Mouse (Mus musculus) neural tube, embryonic 13.5 days (tissue): ENCODE measurements around the gene Igsf8. TPM values are rescaled to one million over a fixed set of nuclear protein-coding genes. Genes with fewer than 3 reads are reported as not detected.
A peak's percentile ranks its signal among the peaks of the same experiment; 100 is the strongest.
"Not testable (repeated sequence)": the region's sequence is repeated elsewhere in the genome, so short reads cannot be mapped to it uniquely, and the experiment has no call there.

Experiments used
- ATAC-seq: fragments of 200-750 bp; cut with Nextera tagmentation; 2 replicates; pipeline ENCODE4 v1.8.0; 2017; ENCODE audit warnings: low read depth, mild to moderate bottlenecking, moderate TSS enrichment, moderate library complexity
- H3K27ac ChIP-seq: fragments of 300-500 bp; sonication (generic); replicated peaks from 2 replicates; pipeline ENCODE4 v1.5.1; 2015; ENCODE audit warnings: moderate library complexity, mild to moderate bottlenecking, inconsistent platforms
- H3K27me3 ChIP-seq: fragments of 300-500 bp; sonication (generic); 2 replicates; pipeline ENCODE4 v1.6.1; 2015; ENCODE audit warnings: mild to moderate bottlenecking, inconsistent platforms
- H3K36me3 ChIP-seq: fragments of 300-500 bp; sonication (generic); 2 replicates; pipeline ENCODE4 v1.6.1; 2015; ENCODE audit warnings: mild to moderate bottlenecking, inconsistent platforms
- H3K4me1 ChIP-seq: fragments of 300-500 bp; sonication (generic); replicated peaks from 2 replicates; pipeline ENCODE4 v1.6.1; 2015; ENCODE audit warnings: inconsistent platforms
- H3K4me2 ChIP-seq: fragments of 300-500 bp; sonication (generic); 2 replicates; pipeline ENCODE4 v1.6.1; 2015; ENCODE audit warnings: inconsistent platforms, mild to moderate bottlenecking, moderate library complexity
- H3K4me3 ChIP-seq: fragments of 300-500 bp; sonication (generic); 2 replicates; pipeline ENCODE4 v1.5.1; 2015; ENCODE audit warnings: mild to moderate bottlenecking, inconsistent platforms
- H3K9ac ChIP-seq: fragments of 300-500 bp; sonication (generic); 2 replicates; pipeline ENCODE4 v1.6.1; 2015; ENCODE audit warnings: moderate library complexity, mild to moderate bottlenecking, inconsistent platforms
- H3K9me3 ChIP-seq: fragments of 300-500 bp; sonication (generic); 2 replicates; pipeline ENCODE4 v1.6.1; 2016; ENCODE audit warnings: inconsistent platforms
- WGBS: fragments of 180-500 bp; shearing (Covaris S2); methylation state at CpG from one replicate; pipeline ENCODE4 v1.1.7; 2015; 5-methylcytosine and 5-hydroxymethylcytosine counted together
- polyA plus RNA-seq: library from polyadenylated mRNA; unstranded; fragments of >200 nt; fragmentation: Nextera tagmentation; extraction: Ambion mirVana; gene quantifications from 2 replicates; pipeline ENCODE4 v1.2.1, GENCODE M21; 2015

The Igsf8 gene
- polyA plus RNA-seq, 1 experiment from 2014 or later = 116 TPM

DNA sequence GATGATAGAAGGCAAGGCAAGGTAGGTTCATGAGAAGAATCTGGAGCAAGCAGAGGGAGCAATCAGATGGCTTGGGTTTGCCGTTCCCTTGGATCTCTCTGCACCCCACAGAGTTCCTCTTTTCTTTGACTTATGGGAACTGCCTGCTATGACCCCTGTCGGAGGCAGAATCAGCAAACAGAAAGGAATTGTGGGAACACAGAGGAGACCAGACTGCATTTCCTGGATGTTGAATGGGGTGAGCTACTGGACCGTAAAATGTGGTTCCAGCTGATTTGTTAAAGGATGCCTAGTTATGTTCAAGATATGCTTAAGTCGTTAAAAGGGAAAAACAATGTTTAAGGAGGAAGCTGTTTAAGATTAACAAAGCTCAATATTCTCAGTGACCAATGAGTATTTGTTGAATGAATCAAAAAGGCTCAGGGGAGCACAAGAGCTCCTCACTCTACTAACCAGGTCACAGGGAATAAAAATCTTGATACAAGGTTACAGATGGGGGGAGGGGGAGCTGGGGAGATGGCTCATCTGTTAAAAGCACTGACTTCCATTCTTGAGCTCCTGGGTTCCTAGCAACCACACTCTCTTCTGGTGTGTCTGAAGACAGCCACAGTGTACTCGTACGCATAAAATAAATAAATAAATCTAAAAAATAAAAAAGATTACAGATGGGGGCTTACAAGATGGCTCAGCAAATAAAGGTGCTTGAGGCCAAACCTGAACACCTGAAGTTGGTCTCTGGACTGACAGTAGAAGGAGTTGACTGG lies 20.3 kb upstream of the Igsf8 start:
- no peaks in the 10 kb centered on the region for H3K9me3 ChIP-seq
- H3K4me1 ChIP-seq = peaks cover 18% of the 10 kb centered on the region
- no peak overlapping the region for H3K9ac ChIP-seq
- H3K4me2 ChIP-seq = no peak overlapping the region
- H3K27me3 ChIP-seq = peaks cover 13% of the 10 kb centered on the region
- no peak for ATAC-seq
- H3K36me3 ChIP-seq = no peaks in the 10 kb centered on the region
- no peak overlapping the region for H3K27ac ChIP-seq
- WGBS = 21% methylated on average over 6 of the region's 6 CpGs
- H3K4me3 ChIP-seq = no peak overlapping the region

DNA sequence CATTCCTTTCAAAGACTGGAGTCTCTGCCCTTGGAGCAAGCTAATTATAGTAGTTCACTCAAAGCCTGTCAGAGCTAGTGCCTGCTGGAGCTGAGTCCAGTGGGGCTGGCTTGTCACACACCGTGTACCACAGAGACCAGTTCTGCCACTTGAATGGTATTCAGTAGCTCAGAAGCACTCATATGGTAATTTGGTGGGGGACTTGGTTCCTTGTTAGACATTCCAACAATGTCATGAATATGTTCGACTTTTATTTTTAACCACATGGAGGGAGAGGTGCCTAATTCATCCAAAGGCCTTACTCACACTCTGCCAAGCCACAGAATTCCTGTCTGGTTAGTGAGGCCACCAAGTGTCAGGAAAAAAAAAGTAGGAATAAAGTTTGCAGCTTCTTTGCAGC lies 19.0 kb upstream of the Igsf8 start:
- no peaks in the 10 kb centered on the region for H3K36me3 ChIP-seq
- peak; percentile 21; the same call in 1 of the 2 replicates for ATAC-seq
- WGBS = 30% methylated on average over 2 of the region's 2 CpGs
- H3K9ac ChIP-seq = no peak overlapping the region
- no peak overlapping the region for H3K4me3 ChIP-seq
- no peak overlapping the region for H3K27ac ChIP-seq
- peaks cover 16% of the 10 kb centered on the region for H3K27me3 ChIP-seq
- peaks cover 18% of the 10 kb centered on the region for H3K4me1 ChIP-seq
- no peak overlapping the region for H3K4me2 ChIP-seq
- no peaks in the 10 kb centered on the region for H3K9me3 ChIP-seq

DNA sequence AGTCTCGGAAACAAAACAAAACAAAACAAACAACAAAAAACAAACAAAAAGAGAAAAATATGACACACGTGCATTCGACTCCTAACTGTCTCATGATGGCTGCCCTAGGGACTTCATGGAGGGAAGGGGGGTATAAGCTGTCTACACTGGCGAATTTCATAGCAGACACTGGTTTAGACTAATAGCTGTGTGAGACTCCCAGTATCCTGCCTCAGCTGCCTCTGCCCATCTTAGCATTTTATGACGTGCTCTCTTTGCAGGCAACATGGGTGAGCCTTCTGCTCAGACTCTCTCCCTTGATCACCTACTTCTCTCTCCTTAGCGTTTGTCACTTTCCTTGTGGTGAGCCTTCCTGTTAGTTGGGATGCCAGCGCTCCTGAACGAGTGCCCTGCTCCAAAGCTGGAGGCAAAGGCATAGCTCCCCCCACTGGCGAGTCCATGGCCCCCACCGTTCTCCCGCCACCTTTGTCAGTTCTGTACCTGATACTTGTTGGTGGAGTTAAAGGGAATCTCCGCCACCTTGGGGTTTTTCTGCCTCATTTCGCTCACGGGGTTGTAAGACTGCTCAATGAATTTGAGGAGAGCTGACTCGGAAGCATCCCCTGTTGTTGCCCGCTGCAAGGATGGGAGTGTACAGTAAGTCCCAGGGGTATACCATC lies 17.8 kb upstream of the Igsf8 start:
- Histone ChIP-seq H3K4me3 (no peak overlapping the region), H3K27ac (no peak overlapping the region), H3K27me3 (peaks cover 16% of the 10 kb centered on the region), H3K4me2 (peak overlapping the region; percentile 15; the same call in 1 of the 2 replicates), H3K9ac (no peak overlapping the region), H3K36me3 (no peaks in the 10 kb centered on the region), H3K9me3 (no peaks in the 10 kb centered on the region), H3K4me1 (peaks cover 18% of the 10 kb centered on the region)
- WGBS = 32% methylated on average over 16 of the region's 16 CpGs
- ATAC-seq = no peak

DNA sequence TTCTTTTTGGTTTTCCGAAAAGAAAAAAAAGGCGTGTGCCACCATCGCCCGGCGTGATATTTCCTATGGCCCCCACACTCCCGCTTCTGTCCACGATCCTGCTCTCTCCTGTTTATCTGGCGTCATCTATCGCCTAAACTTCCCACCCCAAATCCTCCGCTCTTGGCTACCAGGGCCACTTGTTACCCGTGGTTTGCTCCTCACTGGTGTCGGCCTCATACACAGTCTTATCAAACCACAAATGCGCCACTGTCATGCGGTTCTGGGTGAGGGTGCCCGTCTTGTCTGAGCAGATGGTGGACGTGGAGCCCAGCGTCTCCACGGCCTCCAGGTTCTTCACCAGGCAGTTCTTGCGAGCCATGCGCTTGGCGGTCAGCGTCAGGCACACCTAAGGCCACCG lies 16.8 kb upstream of the Igsf8 start:
- not testable (repeated sequence) for H3K9me3 ChIP-seq, H3K36me3 ChIP-seq, H3K9ac ChIP-seq, H3K27ac ChIP-seq, ATAC-seq, H3K4me3 ChIP-seq
- Histone ChIP-seq H3K4me1 (peaks cover 18% of the 10 kb centered on the region), H3K27me3 (peaks cover 16% of the 10 kb centered on the region), H3K4me2 (peak overlapping the region; percentile 15; the same call in 1 of the 2 replicates)
- 43% methylated on average over 23 of the region's 23 CpGs for WGBS

DNA sequence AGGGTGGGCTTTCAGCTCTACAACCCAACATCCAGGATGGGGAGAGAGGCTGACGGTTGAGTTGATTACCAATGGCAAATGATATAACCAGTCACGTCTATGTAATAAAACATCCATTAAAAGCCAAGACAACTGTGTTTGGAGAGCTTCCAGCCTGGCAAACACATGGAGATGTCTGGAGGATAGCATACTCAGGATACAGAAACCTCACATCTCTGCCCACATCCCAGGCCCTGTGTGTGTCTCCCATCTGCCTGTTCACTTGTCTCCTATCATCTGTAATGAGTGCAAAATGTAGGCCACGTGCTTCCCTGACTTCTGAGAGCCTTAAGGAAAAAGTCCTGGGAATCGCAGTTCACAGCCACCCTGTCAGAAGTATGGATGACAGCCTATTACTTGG lies 14.2 kb upstream of the Igsf8 start:
- ATAC-seq = 0 out of 2 replicates have a peak, but pooled peaks have one; percentile 28
- Histone ChIP-seq H3K27ac (no peak overlapping the region), H3K9ac (no peak overlapping the region), H3K4me2 (no peak overlapping the region), H3K27me3 (peaks cover 16% of the 10 kb centered on the region), H3K36me3 (no peaks in the 10 kb centered on the region), H3K4me3 (no peak overlapping the region), H3K4me1 (peaks cover 8% of the 10 kb centered on the region), H3K9me3 (no peaks in the 10 kb centered on the region)
- 73% methylated on average over 4 of the region's 4 CpGs for WGBS

DNA sequence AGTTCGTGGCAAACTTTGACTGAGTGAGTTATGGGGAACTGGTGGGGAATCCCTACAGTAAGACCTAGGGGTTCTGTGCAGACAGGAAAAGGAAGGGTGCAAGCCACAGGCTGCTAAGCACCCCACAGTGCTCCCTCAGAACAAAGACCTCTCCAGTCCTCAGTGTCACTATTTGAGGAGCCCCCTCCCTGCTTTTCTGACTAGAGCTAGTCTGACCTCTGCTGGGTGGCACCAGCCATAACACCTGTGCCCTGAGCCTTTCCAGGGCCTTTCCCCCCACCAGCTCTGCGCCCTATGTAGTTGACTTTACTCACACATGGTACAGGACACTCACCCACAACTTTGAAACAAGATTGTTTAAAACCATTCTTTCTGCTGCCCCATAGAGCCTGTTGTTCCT lies 13.8 kb upstream of the Igsf8 start:
- 41% methylated on average over 2 of the region's 2 CpGs for WGBS

DNA sequence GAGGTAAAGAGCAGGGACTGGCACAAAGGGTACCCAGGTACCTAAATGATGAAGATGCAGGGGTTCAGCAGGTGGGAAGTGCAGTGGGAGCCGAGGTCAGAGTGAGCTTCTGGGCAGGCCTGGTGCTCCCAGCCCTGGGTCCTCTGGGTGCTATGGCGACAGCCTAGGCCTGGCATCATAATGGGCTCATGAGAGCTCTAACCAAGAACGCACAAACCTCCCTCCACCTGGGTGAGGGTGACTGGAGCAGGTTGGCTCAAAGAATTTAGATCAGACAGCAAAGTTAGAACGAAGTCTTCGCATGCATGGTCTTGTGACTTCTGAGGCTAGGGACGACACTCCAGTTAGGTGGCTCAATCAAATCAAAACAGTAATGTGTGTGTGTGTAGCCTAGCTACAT lies 3.1 kb upstream of the Igsf8 start, which contains the start of gene Atp1a4:
Atp1a4 (minus strand) TSS at position 101 of the 400 bp plus-strand sequence.
- H3K4me3 ChIP-seq = no peak within 1 kb of the TSS
- H3K4me1 ChIP-seq = peaks cover 13% of the 10 kb centered on the region
- no peaks in the 10 kb centered on the region for H3K27me3 ChIP-seq
- H3K9me3 ChIP-seq = no peaks in the 10 kb centered on the region
- H3K36me3 ChIP-seq = no peaks in the 10 kb centered on the region
- no peak for ATAC-seq
- H3K27ac ChIP-seq = no peak within 1 kb of the TSS
- H3K9ac ChIP-seq = no peak within 1 kb of the TSS
- 92% methylated on average over 6 of the region's 6 CpGs for WGBS
- H3K4me2 ChIP-seq = no peak within 1 kb of the TSS

More for the DNA sequence above, 13.8 kb upstream of the Igsf8 start:
- no peak overlapping the region for H3K9ac ChIP-seq
- H3K27me3 ChIP-seq = peaks cover 16% of the 10 kb centered on the region
- no peak for ATAC-seq
- no peak overlapping the region for H3K4me2 ChIP-seq
- no peak overlapping the region for H3K27ac ChIP-seq
- H3K4me1 ChIP-seq = peaks cover 8% of the 10 kb centered on the region
- H3K36me3 ChIP-seq = no peaks in the 10 kb centered on the region
- H3K4me3 ChIP-seq = no peak overlapping the region
- H3K9me3 ChIP-seq = no peaks in the 10 kb centered on the region

DNA sequence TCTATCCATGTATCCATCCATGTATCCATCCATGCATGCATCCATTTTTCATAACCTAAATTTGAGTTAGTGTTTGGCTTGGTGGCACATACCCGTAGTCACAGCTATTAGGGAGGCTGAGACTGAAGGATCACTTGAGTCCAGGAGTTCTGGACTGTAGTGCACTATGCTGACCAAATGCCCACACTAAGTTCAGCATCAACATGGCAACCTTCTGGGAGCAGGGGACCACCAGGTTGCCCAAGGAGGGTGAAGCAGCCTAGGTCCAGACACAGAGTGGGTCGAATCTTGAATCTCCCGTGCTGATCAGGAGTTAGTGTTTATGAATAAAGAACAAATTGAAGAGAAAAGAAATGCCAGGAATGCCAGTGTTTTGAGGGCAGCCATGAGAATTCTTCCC lies 9.8 kb downstream of the Igsf8 start:
- no peaks in the 10 kb centered on the region for H3K27me3 ChIP-seq
- no peak overlapping the region for H3K4me2 ChIP-seq
- no peak overlapping the region for H3K4me3 ChIP-seq
- no peaks in the 10 kb centered on the region for H3K36me3 ChIP-seq
- H3K27ac ChIP-seq = no peak overlapping the region
- H3K9me3 ChIP-seq = no peaks in the 10 kb centered on the region
- peaks cover 11% of the 10 kb centered on the region for H3K4me1 ChIP-seq
- peak; percentile 23; the same call in 1 of the 2 replicates for ATAC-seq
- H3K9ac ChIP-seq = no peak overlapping the region
- WGBS = 66% methylated on average over 3 of the region's 3 CpGs

DNA sequence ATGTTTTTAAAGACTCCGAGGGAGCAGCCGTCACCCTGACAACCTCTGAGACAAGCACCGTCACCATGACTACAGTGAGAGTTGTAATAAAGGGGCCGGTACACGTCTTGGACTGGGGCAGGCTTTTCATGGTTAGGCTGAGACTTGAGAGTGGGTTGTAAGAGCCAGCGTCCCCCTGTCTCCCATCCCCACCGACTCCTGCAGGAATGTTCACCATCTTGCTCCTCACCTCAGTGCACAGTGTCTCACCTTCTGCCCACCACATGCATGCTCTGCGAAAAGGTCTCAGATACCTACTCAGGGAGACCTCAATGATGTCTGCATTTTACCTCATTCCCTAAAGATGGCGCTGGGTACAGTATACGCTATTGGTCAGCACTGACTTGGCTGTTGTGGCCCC lies 10.3 kb downstream of the Igsf8 start:
- Histone ChIP-seq H3K4me1 (peaks cover 11% of the 10 kb centered on the region), H3K4me3 (no peak overlapping the region), H3K36me3 (no peaks in the 10 kb centered on the region), H3K9ac (no peak overlapping the region), H3K4me2 (no peak overlapping the region), H3K27me3 (no peaks in the 10 kb centered on the region), H3K27ac (no peak overlapping the region), H3K9me3 (no peaks in the 10 kb centered on the region)
- WGBS = 43% methylated on average over 10 of the region's 10 CpGs
- peak; percentile 88 for ATAC-seq

DNA sequence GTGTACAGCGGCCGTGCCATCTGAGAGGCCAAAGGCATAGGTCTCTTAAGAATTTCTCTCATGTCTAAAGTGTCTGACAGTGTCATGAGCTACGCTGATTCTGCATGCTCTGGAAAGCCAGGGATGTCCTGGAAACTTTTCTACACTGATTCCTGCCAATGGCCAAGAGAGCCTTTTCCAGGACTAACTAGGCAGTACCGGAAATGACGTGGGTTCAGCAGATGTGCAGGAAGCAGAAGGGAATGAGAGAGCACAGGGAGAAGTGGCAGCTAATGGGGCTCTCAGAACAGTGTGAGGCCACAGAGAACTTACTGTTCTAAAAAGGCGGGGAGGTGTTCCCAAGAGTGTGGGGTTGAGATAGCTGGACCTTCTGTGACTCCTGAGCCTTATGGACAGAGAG lies 11.9 kb downstream of the Igsf8 start:
- Histone ChIP-seq H3K9ac (no peak overlapping the region), H3K27me3 (no peaks in the 10 kb centered on the region), H3K4me3 (no peak overlapping the region), H3K27ac (no peak overlapping the region), H3K4me1 (peaks cover 11% of the 10 kb centered on the region), H3K36me3 (no peaks in the 10 kb centered on the region), H3K9me3 (no peaks in the 10 kb centered on the region), H3K4me2 (no peak overlapping the region)
- ATAC-seq = no peak
- 91% methylated on average over 6 of the region's 6 CpGs for WGBS

DNA sequence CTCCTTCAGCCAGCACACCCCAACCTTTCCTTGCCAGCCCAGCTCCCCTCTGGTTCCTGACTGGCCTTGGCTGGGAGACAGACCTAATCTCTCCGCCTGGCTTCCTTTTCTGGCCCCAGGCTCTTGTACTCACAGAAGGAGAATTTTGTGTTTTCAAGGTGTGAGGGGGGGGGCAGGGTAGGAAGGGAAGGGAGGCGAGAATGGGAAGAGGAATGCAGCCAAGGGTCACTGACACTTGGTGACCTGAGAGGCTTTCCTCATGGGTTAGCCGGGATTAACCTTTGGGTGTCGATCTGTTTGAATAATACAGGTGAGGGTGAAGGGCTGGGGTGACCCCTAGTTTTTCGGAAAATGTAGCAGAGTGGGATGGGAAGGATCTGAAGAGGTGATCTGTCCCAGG lies 12.7 kb downstream of the Igsf8 start:
- 71% methylated on average over 5 of the region's 5 CpGs for WGBS
- no peaks in the 10 kb centered on the region for H3K36me3 ChIP-seq
- H3K27ac ChIP-seq = no peak overlapping the region

DNA sequence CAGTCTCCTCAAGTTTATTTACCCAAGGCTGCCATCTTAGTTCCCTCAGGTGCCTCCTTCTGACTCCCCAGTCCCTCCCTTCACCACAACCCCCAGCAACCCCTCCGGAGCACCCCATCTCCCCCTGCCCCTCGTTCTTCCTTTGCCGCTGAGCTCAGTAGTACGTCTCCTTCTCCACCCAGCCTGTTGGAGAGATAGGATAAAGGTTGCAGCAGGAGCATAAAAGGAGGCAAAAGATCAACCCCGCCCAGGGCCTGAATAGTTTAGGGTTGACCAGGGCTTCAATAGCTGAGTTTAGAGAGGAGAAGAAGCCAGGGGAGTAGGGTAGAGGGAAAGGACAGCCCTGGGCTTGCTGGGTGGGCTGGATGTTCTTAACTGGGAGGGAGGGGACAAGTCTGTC lies 13.1 kb downstream of the Igsf8 start:
- Histone ChIP-seq H3K36me3 (no peaks in the 10 kb centered on the region), H3K4me2 (no peak overlapping the region), H3K9ac (no peak overlapping the region), H3K27ac (no peak overlapping the region), H3K4me3 (no peak overlapping the region), H3K4me1 (peaks cover 11% of the 10 kb centered on the region), H3K9me3 (no peaks in the 10 kb centered on the region), H3K27me3 (no peaks in the 10 kb centered on the region)
- 77% methylated on average over 5 of the region's 5 CpGs for WGBS
- no peak for ATAC-seq

More for the DNA sequence above, 12.7 kb downstream of the Igsf8 start:
- H3K4me3 ChIP-seq = no peak overlapping the region
- H3K9me3 ChIP-seq = no peaks in the 10 kb centered on the region
- ATAC-seq = no peak
- no peaks in the 10 kb centered on the region for H3K27me3 ChIP-seq
- H3K4me2 ChIP-seq = no peak overlapping the region
- H3K4me1 ChIP-seq = peaks cover 11% of the 10 kb centered on the region
- no peak overlapping the region for H3K9ac ChIP-seq
